Mouse (Mus musculus) hindbrain, embryonic 12.5 days (tissue): ENCODE measurements around the gene Cd79a. TPM values are rescaled to one million over a fixed set of nuclear protein-coding genes. Genes with fewer than 3 reads are reported as not detected.
"Not testable (repeated sequence)": the region's sequence is repeated elsewhere in the genome, so short reads cannot be mapped to it uniquely, and the experiment has no call there.

Experiments used
- ATAC-seq: fragments of 200-750 bp; cut with Nextera tagmentation; 2 replicates; pipeline ENCODE4 v1.8.0; 2017; ENCODE audit warnings: moderate TSS enrichment; ENCODE audit not compliant: low FRiP score
- H3K27ac ChIP-seq: fragments of 300-500 bp; sonication (generic); 2 replicates; pipeline ENCODE4 v1.5.1; 2016; ENCODE audit warnings: mild to moderate bottlenecking
- H3K27me3 ChIP-seq: fragments of 300-500 bp; sonication (generic); 2 replicates; pipeline ENCODE4 v1.6.1; 2016; ENCODE audit warnings: mild to moderate bottlenecking
- H3K36me3 ChIP-seq: fragments of 300-500 bp; sonication (generic); 2 replicates; pipeline ENCODE4 v1.6.1; 2016; ENCODE audit warnings: mild to moderate bottlenecking
- H3K4me1 ChIP-seq: fragments of 300-500 bp; sonication (generic); 2 replicates; pipeline ENCODE4 v1.6.1; 2016
- H3K4me2 ChIP-seq: fragments of 300-500 bp; sonication (generic); replicated peaks from 2 replicates; pipeline ENCODE4 v1.6.1; 2016; ENCODE audit warnings: mild to moderate bottlenecking
- H3K4me3 ChIP-seq: fragments of 300-500 bp; sonication (generic); 2 replicates; pipeline ENCODE4 v1.5.1; 2016; ENCODE audit warnings: mild to moderate bottlenecking
- H3K9ac ChIP-seq: fragments of 300-500 bp; sonication (generic); 2 replicates; pipeline ENCODE4 v1.6.1; 2016; ENCODE audit warnings: mild to moderate bottlenecking, moderate library complexity
- H3K9me3 ChIP-seq: fragments of 300-500 bp; sonication (generic); replicated peaks from 2 replicates; pipeline ENCODE4 v1.6.1; 2016; ENCODE audit warnings: mild to moderate bottlenecking
- WGBS: fragments of 180-500 bp; shearing (Covaris S2); methylation state at CpG from one replicate; pipeline ENCODE4 v1.1.7; 2016; 5-methylcytosine and 5-hydroxymethylcytosine counted together
- polyA plus RNA-seq: library from polyadenylated mRNA; unstranded; fragments of >200 nt; fragmentation: Nextera tagmentation; extraction: Ambion mirVana; gene quantifications from 2 replicates; pipeline ENCODE4 v1.2.1, GENCODE M21; 2016

Gene Cd79a
- polyA plus RNA-seq, 1 experiment from 2014 or later = 0.23 TPM

- H3K36me3 ChIP-seq = peaks cover 46% of the 10 kb centered on the region
- no peak overlapping the region for H3K9ac ChIP-seq
- H3K4me2 ChIP-seq = no peak overlapping the region
- no peak overlapping the region for H3K27ac ChIP-seq
- ATAC-seq = 0 out of 2 replicates have a peak, but pooled peaks have one; percentile 8
- H3K4me1 ChIP-seq = peaks cover 28% of the 10 kb centered on the region
- WGBS = 83% methylated on average over 6 of the region's 6 CpGs
- H3K27me3 ChIP-seq = no peaks in the 10 kb centered on the region
- H3K4me3 ChIP-seq = no peak overlapping the region
- H3K9me3 ChIP-seq = no peaks in the 10 kb centered on the region
Observed at GRCm38 (mm10) chr7:24889431-24890220, 7.6 kb upstream of the Cd79a start.

GRCm38 (mm10) chr7:24890281-24891216 lies 6.6 kb upstream of the Cd79a start:
- no peak overlapping the region for H3K27ac ChIP-seq
- WGBS = 35% methylated on average over 10 of the region's 10 CpGs
- no peak overlapping the region for H3K9ac ChIP-seq
- H3K9me3 ChIP-seq = no peaks in the 10 kb centered on the region
- H3K27me3 ChIP-seq = no peaks in the 10 kb centered on the region
- H3K4me3 ChIP-seq = no peak overlapping the region
- H3K4me1 ChIP-seq = peaks cover 23% of the 10 kb centered on the region
- H3K4me2 ChIP-seq = no peak overlapping the region
- ATAC-seq = peak; percentile 53
- peaks cover 46% of the 10 kb centered on the region for H3K36me3 ChIP-seq

GRCm38 (mm10) chr7:24891241-24892124 lies 5.7 kb upstream of the Cd79a start:
- no peak overlapping the region for H3K27ac ChIP-seq
- H3K36me3 ChIP-seq = peaks cover 36% of the 10 kb centered on the region
- no peaks in the 10 kb centered on the region for H3K9me3 ChIP-seq
- peaks cover 13% of the 10 kb centered on the region for H3K4me1 ChIP-seq
- no peaks in the 10 kb centered on the region for H3K27me3 ChIP-seq
- WGBS = 78% methylated on average over 3 of the region's 3 CpGs
- no peak overlapping the region for H3K9ac ChIP-seq
- no peak overlapping the region for H3K4me3 ChIP-seq
- no peak overlapping the region for H3K4me2 ChIP-seq
- no peak for ATAC-seq

GRCm38 (mm10) chr7:24892125-24892583 lies 5.0 kb upstream of the Cd79a start:
- H3K36me3 ChIP-seq = peaks cover 30% of the 10 kb centered on the region
- no peak for ATAC-seq
- no peaks in the 10 kb centered on the region for H3K27me3 ChIP-seq
- no peaks in the 10 kb centered on the region for H3K9me3 ChIP-seq
- H3K9ac ChIP-seq = no peak overlapping the region
- H3K4me3 ChIP-seq = no peak overlapping the region
- no peak overlapping the region for H3K4me2 ChIP-seq
- WGBS = 75% methylated on average over 2 of the region's 2 CpGs
- H3K27ac ChIP-seq = no peak overlapping the region
- peaks cover 8% of the 10 kb centered on the region for H3K4me1 ChIP-seq

DNA sequence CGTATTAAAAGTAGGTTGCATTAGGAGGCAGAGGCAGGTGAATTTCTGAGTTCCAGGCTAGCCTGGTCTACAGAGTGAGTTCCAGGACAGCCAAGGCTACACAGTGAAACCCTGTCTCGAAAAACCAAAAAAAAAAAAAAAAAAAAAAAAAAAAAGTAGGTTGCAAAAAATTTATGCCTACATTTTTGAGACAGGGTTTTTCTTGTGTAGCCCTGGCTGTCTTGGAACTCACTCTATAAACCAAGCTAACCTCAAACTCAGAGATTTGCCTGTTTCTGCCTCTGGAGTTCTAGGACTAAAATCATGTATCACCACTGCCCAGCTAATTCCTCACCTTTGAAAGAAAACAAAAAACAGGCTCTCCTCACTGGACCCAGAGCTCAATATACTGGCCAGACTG lies 1.4 kb upstream of the Cd79a start:
- H3K4me1 ChIP-seq, H3K4me3 ChIP-seq, H3K9me3 ChIP-seq, ATAC-seq, H3K27me3 ChIP-seq, H3K4me2 ChIP-seq, H3K27ac ChIP-seq, H3K9ac ChIP-seq, H3K36me3 ChIP-seq: not testable (repeated sequence)
- WGBS = 90% methylated on average over 2 of the region's 2 CpGs

DNA sequence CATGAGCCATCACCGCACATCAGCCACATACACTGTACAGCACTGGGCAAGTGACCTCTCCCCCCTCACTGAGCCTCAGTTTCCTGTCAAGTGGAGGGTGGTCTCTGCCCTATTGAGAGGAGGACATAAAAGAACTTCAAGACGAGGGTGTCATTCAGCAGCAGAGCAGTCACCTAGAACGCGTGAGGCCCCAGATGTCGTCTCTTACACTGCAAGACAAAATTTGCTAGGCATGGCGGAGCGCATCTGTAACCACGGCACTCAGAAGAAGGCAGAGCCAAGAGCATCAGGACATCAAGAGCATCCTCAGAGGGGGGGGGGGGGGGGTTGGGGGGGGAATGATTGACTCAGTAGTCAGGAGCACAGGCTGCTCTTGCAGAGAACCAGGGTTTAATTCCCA lies 912 bp upstream of the Cd79a start:
- 72% methylated on average over 8 of the region's 8 CpGs for WGBS
- Histone ChIP-seq H3K9ac (no peak overlapping the region), H3K4me3 (no peak overlapping the region)

GRCm38 (mm10) chr7:24897959-24898358 lies 778 bp downstream of the Cd79a start:
- Histone ChIP-seq H3K36me3 (no peaks in the 10 kb centered on the region), H3K4me1 (peaks cover 2% of the 10 kb centered on the region; the same call in 1 of the 2 replicates), H3K27me3 (no peaks in the 10 kb centered on the region), H3K9ac (no peak overlapping the region), H3K4me3 (no peak overlapping the region), H3K27ac (no peak overlapping the region), H3K9me3 (no peaks in the 10 kb centered on the region), H3K4me2 (no peak overlapping the region)
- no peak for ATAC-seq
- WGBS = 79% methylated on average over 5 of the region's 5 CpGs

More for the DNA sequence above, 912 bp upstream of the Cd79a start:
- H3K4me1 ChIP-seq = no peaks in the 10 kb centered on the region
- H3K36me3 ChIP-seq = no peaks in the 10 kb centered on the region
- ATAC-seq = no peak
- no peaks in the 10 kb centered on the region for H3K9me3 ChIP-seq
- no peak overlapping the region for H3K27ac ChIP-seq
- H3K27me3 ChIP-seq = no peaks in the 10 kb centered on the region
- H3K4me2 ChIP-seq = no peak overlapping the region

GRCm38 (mm10) chr7:24901114-24901513 lies 3.9 kb downstream of the Cd79a start:
- no peak overlapping the region for H3K27ac ChIP-seq
- no peaks in the 10 kb centered on the region for H3K27me3 ChIP-seq
- H3K36me3 ChIP-seq = no peaks in the 10 kb centered on the region
- H3K9ac ChIP-seq = no peak overlapping the region
- H3K4me2 ChIP-seq = no peak overlapping the region
- no peak overlapping the region for H3K4me3 ChIP-seq
- ATAC-seq = no peak
- H3K4me1 ChIP-seq = peaks cover 18% of the 10 kb centered on the region
- no peaks in the 10 kb centered on the region for H3K9me3 ChIP-seq
- 71% methylated on average over 6 of the region's 6 CpGs for WGBS

- H3K36me3 ChIP-seq = no peaks in the 10 kb centered on the region
- H3K4me2 ChIP-seq = 0 out of 2 replicates have a peak overlapping the region, but pooled peaks have one; percentile 82
- H3K27me3 ChIP-seq = no peaks in the 10 kb centered on the region
- peak overlapping the region; percentile 71; the same call in 1 of the 2 replicates for H3K27ac ChIP-seq
- no peak for ATAC-seq
- no peak overlapping the region for H3K4me3 ChIP-seq
- H3K9me3 ChIP-seq = no peaks in the 10 kb centered on the region
- peaks cover 25% of the 10 kb centered on the region for H3K4me1 ChIP-seq
- WGBS = 71% methylated on average over 1 of the region's 1 CpGs
- H3K9ac ChIP-seq = no peak overlapping the region
Observed at GRCm38 (mm10) chr7:24901842-24902241, 4.7 kb downstream of the Cd79a start.

DNA sequence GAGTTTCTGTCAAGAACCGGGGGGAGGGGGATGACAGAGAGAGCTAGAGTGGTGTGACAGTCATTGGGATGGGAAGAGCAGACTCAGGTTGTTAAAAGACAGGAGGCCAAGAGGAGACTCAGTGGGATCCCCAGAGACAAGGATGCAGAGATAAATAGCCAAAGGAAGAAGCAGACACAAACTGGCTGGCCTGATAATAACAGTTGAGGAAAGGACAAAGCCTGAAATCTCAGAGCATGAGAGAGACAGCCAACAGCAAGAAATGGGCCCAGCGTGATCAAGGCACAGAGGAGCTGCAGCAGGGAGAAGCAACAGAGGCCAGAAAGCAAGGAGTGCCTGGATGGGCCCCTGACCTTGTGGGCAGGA lies 5.1 kb downstream of the Cd79a start:
- H3K27me3 ChIP-seq = no peaks in the 10 kb centered on the region
- peak overlapping the region; percentile 81 for H3K9ac ChIP-seq
- peaks cover 29% of the 10 kb centered on the region for H3K4me1 ChIP-seq
- no peaks in the 10 kb centered on the region for H3K9me3 ChIP-seq
- peak overlapping the region; percentile 67 for H3K4me3 ChIP-seq
- no peaks in the 10 kb centered on the region for H3K36me3 ChIP-seq
- H3K4me2 ChIP-seq = peak overlapping the region; percentile 82
- 50% methylated on average over 2 of the region's 2 CpGs for WGBS
- peak overlapping the region; percentile 71 for H3K27ac ChIP-seq
- ATAC-seq = no peak

GRCm38 (mm10) chr7:24902630-24903443 lies 5.7 kb downstream of the Cd79a start, which contains the start of gene Arhgef1:
Gene Arhgef1, plus strand, starts transcription at chr7:24902912.
- H3K4me1 ChIP-seq = peaks cover 33% of the 10 kb centered on the region
- no peaks in the 10 kb centered on the region for H3K9me3 ChIP-seq
- H3K36me3 ChIP-seq = peaks cover 3% of the 10 kb centered on the region; the same call in 1 of the 2 replicates
- H3K4me2 ChIP-seq = peak within 1 kb of the TSS; percentile 82
- H3K27me3 ChIP-seq = no peaks in the 10 kb centered on the region
- 9% methylated on average over 36 of the region's 68 CpGs for WGBS
- H3K27ac ChIP-seq = peak within 1 kb of the TSS; percentile 71
- H3K9ac ChIP-seq = peak within 1 kb of the TSS; percentile 81
- no peak for ATAC-seq
- H3K4me3 ChIP-seq = peak within 1 kb of the TSS; percentile 67
